Mouse (Mus musculus) cerebellum, adult 9-11 months (tissue): ENCODE results near the gene Asap2.

Experiments used
- DNase-seq: peaks from one replicate; pipeline ENCODE4 v3.0.0; 2022

Gene Asap2

GRCm38 (mm10) chr12:21167741-21168140 is 177.5 kb downstream of the Asap2 start:
- DNase-seq, result no peak

- no peak for DNase-seq
Observed at GRCm38 (mm10) chr12:21168149-21168548, 177.9 kb downstream of the Asap2 start.

- DNase-seq, result no peak
Observed at GRCm38 (mm10) chr12:21171776-21172490, 181.7 kb downstream of the Asap2 start.

GRCm38 (mm10) chr12:21173847-21174412 is 183.7 kb downstream of the Asap2 start:
- no peak for DNase-seq

- DNase-seq, result no peak
Observed at GRCm38 (mm10) chr12:21176399-21176798, 186.1 kb downstream of the Asap2 start.

- no peak for DNase-seq
Observed at GRCm38 (mm10) chr12:21177123-21177698, 187.0 kb downstream of the Asap2 start.

- no peak for DNase-seq
Observed at GRCm38 (mm10) chr12:21180091-21180490, 189.8 kb downstream of the Asap2 start.

- no peak for DNase-seq
Observed at GRCm38 (mm10) chr12:21182786-21183185, 192.5 kb downstream of the Asap2 start.

GRCm38 (mm10) chr12:21183321-21183720 is 193.1 kb downstream of the Asap2 start:
- DNase-seq, result no peak

- no peak for DNase-seq
Observed at GRCm38 (mm10) chr12:21186145-21186544, 195.9 kb downstream of the Asap2 start.

GRCm38 (mm10) chr12:21188880-21189279 is 198.6 kb downstream of the Asap2 start:
- peak; percentile 38 for DNase-seq

- no peak for DNase-seq
Observed at GRCm38 (mm10) chr12:21191546-21191945, 201.3 kb downstream of the Asap2 start.

GRCm38 (mm10) chr12:21195497-21195896 is 205.2 kb downstream of the Asap2 start:
- no peak for DNase-seq

- DNase-seq, result no peak
Observed at GRCm38 (mm10) chr12:21196420-21196819, 206.2 kb downstream of the Asap2 start.

- DNase-seq, result no peak
Observed at GRCm38 (mm10) chr12:21200613-21201012, 210.4 kb downstream of the Asap2 start.

GRCm38 (mm10) chr12:21201485-21202269 is 211.4 kb downstream of the Asap2 start:
- DNase-seq, result no peak

GRCm38 (mm10) chr12:21204701-21205312 is 214.5 kb downstream of the Asap2 start:
- no peak for DNase-seq

GRCm38 (mm10) chr12:21205799-21206198 is 215.5 kb downstream of the Asap2 start:
- no peak for DNase-seq

GRCm38 (mm10) chr12:21207422-21207821 is 217.2 kb downstream of the Asap2 start:
- no peak for DNase-seq

GRCm38 (mm10) chr12:21208172-21208795 is 218.0 kb downstream of the Asap2 start:
- no peak for DNase-seq

- DNase-seq, result no peak
Observed at GRCm38 (mm10) chr12:21209273-21209672, 219.0 kb downstream of the Asap2 start.

- no peak for DNase-seq
Observed at GRCm38 (mm10) chr12:21212876-21213275, 222.6 kb downstream of the Asap2 start.
